Mouse (Mus musculus) left cerebral cortex, postnatal 36 days (tissue): ENCODE data around the gene Il2rb. TPM values are rescaled to one million over a fixed set of nuclear protein-coding genes. Genes with fewer than 3 reads are reported as not detected.

ENCODE experiments used
- DNase-seq, 2 experiments: peaks; one replicate each; pipeline ENCODE4 v3.0.0; 2021 to 2022; ENCODE audit warnings: low spot score in 2 of 2, mixed read lengths in 1 of 2
- intact Hi-C: fragments of 180-260 bp; cut with DNase I; formaldehyde crosslinking; loops from one replicate; pipeline ENCODE4 v1.15.1; 2025
- total RNA-seq, 2 experiments: library from RNA; stranded (reverse); gene quantifications; 2 replicates each; pipeline ENCODE4 v1.2.3; 2021

Gene Il2rb
- total RNA-seq, 2 experiments from 2014 or later, result 0.16 to 0.20 TPM

- intact Hi-C loops, result no loop called here
- no peak for DNase-seq
Measured at GRCm38 (mm10) chr15:78524163-78524562, 29.1 kb upstream of the Il2rb start.

DNA sequence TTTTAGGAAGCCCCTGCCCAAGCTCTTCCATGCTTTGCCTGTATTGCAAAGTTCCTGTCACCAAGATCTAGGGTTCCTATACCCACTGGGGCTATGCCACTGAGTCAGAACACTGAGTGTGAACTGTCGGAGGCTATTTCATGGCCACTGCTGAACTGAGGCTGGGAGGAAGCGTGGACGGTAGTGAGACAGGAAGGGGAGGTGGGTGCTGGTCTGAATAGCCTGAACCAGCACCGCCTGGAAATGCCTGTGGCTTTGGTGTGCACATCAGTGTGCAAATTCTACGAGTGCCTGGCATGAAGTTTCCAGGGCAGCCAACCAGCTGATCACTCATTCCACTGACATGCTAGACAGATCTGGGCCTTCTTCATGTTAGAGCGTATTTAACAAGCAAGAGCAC lies 26.8 kb upstream of the Il2rb start:
- DNase-seq, result no peak
- intact Hi-C loops, result no loop called here

DNA sequence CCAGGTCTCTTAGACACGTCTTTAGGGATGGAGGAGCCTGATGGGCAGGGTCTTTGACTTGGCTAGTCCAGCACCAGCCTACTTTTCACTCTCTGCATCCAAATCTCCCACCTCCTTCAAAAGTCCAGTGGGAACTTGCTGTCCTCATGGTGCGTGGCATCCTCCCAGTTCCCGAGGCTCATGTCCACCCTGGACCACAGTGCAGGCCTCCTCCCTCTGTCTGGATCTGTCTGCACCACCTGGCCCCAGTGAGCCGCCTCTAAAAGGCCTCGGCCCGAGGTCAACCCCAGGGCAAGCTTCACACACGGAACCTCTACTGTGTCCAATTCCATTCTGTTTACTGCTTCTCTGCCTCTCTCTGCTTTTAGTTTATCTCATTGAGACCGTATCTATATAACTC lies 26.3 kb upstream of the Il2rb start:
- intact Hi-C loops, result no loop called here
- DNase-seq, result no peak

DNA sequence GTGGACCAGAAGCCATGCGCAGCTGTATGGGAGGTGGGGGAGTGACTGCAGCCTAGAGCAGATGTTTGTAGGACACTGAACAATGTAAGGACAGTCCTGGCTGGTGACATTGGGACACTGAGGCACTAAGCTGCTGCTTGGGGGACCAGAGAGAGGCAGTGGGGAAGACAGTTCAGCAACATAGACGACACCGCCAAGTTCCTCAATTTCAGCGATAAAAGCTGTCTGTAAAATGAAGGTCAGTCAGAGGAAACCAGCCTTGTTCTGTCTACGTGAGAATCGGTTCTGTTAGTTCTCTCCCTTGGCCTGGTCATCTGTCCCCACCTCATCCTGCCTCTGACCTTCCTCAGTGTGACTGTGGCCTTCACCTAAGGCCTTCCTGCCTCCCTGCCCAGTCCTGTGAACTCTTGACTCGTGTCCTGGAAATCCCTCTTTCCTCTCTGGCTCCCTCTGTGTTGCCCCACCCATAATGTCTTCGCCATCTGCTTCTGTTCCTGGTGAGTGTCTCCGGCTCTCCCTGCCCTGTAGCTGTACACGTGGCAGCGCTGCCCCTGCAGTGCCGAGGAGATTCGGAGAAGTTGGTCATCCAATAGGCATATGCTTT lies 25.1 kb upstream of the Il2rb start:
- DNase-seq, result no peak

DNA sequence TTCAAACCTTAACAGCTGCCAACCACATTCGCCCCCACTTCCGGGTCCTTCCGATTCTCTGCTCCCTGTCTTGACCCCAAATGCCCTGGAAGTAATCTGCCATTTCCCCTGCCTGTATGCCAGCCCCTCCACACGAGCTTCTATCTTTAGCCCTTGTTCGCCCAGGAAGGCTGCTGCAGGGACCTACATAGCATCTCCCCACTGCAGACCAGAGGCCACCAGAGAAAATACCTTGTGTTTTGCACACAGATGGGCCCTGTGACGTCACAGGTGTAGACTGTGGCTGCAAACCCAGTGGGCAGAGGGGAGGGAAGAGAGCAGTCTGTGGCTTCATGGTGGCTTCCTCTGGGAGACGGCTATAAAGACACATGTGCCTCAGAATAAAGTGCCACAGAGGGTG lies 23.1 kb upstream of the Il2rb start:
- intact Hi-C loops, result no loop called here
- no peak for DNase-seq

More for the DNA sequence above, 25.1 kb upstream of the Il2rb start:
- intact Hi-C loops, result no loop called here

DNA sequence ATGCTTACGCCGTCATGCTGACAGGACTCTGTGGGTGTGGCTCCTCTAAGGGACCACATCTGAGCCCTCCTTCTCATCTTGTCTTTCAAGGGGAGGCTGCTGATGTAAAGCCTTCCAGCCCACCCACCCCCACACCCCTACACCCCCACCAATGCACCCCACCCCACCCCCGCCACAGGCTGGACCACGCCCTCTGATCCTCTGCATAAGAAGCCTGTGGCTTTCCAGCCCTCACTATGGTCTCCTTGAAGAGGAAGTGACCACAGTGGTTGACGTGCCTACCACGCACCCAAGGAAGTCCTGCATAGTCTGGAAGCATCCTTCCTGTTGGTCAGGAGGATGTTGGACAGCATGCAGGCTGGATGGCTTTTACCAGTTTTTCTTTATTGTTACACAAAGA lies 20.7 kb upstream of the Il2rb start:
- intact Hi-C loops, result loop anchor here (2.0 kb wide), 1 partner anchor 17 kb away; no protein-coding TSS in a partner anchor
- DNase-seq, result no peak

- intact Hi-C loops, result loop anchor here (2.0 to 5.0 kb wide), 3 partner anchors 18 to 68 kb away; no protein-coding TSS in a partner anchor
- peak; percentile 70 to 80 for DNase-seq
Measured at GRCm38 (mm10) chr15:78514393-78515146, 19.5 kb upstream of the Il2rb start.

DNA sequence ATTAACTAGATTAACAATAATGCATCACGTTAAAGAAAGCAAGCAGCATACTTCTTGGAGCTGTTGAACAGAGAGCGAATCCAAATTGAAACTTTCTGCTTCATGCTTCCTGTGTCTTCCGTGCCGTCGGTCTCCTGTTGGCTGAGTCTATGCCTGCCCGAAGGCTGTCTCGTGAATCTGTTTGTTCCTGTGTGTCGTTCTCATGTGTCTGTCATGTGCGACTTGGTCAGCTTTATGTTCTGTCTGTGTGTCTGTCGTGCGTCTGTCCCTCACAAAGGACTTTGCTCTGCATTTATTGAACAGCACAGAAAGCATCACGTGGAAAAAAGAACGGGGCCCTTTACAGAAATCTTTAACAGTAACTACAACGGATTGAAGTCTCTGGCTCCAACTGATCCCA lies 17.9 kb upstream of the Il2rb start:
- intact Hi-C loops, result loop anchor here (5.0 kb wide), 2 partner anchors 66 to 69 kb away; no protein-coding TSS in a partner anchor
- DNase-seq, result no peak

GRCm38 (mm10) chr15:78511951-78512350 lies 16.9 kb upstream of the Il2rb start:
- DNase-seq, result no peak
- intact Hi-C loops, result loop anchor here (5.0 kb wide), 2 partner anchors 65 to 70 kb away; no protein-coding TSS in a partner anchor

- intact Hi-C loops, result loop anchor here (5.0 kb wide), 2 partner anchors 63 to 72 kb away; no protein-coding TSS in a partner anchor
- DNase-seq, result no peak
Measured at GRCm38 (mm10) chr15:78510736-78511135, 15.7 kb upstream of the Il2rb start.

GRCm38 (mm10) chr15:78510121-78510576 lies 15.1 kb upstream of the Il2rb start:
- DNase-seq, result no peak
- intact Hi-C loops, result loop anchor here (5.0 kb wide), 2 partner anchors 63 to 72 kb away; no protein-coding TSS in a partner anchor

- intact Hi-C loops, result no loop called here
- DNase-seq, result no peak
Measured at GRCm38 (mm10) chr15:78509297-78509899, 14.3 kb upstream of the Il2rb start.

GRCm38 (mm10) chr15:78508443-78508842 lies 13.4 kb upstream of the Il2rb start:
- no peak for DNase-seq
- intact Hi-C loops, result no loop called here

GRCm38 (mm10) chr15:78505541-78505940 lies 10.5 kb upstream of the Il2rb start:
- DNase-seq, result no peak
- intact Hi-C loops, result no loop called here

- no peak for DNase-seq
- intact Hi-C loops, result no loop called here
Measured at GRCm38 (mm10) chr15:78504816-78505215, 9.7 kb upstream of the Il2rb start.

DNA sequence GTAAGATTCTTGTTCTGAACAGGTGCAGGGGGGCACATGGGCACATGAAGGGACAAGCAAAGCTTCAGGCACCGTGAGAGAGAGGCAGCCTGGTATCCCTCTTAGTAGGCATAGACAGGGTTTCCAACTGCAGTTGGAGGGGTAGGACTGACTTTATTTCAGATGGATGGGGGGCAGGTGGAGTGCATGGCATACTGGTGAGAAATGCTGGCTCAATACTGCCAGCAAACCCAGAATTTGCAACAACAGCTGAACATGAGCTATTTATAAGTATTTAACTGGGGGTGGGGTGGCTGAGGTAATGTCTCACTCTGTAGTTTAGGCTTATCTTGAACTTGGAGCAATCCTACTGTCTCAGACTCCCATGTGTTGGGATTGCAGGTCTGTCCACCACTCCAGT lies 8.9 kb upstream of the Il2rb start:
- no peak for DNase-seq
- intact Hi-C loops, result no loop called here

DNA sequence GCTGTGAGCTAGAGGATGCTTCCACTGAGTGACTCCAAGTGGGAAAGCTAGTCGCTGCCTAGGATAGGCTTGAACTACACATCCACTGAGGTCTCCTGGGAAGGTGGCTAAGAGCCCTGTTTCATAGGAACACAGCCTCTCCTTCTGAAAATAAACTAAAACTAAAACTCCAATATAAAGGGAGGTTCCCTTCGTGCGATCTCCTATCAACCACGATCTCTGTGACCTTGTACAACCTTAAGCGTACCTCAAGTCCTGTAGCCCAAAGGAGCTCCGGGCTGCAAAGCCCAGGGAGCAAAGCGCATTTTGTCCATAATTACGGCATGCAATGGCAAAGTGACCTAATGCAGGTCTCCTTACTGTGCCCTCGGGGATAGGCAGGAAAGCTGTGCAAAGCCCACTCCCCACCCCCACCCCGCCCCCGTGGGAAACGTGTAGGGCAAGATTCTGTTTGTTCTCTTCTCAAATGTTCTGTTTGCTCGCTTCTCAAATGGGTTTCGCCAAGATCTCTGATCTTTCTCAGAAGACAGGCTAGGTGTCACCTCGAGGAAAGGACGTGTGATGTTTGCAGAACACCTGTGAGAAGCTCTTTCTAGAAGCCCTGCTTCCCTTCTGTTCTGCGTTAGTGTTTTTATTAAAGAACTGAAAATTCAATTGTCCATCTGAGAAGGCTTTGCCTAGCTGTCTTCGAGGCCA lies 7.5 kb upstream of the Il2rb start:
- no peak for DNase-seq
- intact Hi-C loops, result no loop called here

DNA sequence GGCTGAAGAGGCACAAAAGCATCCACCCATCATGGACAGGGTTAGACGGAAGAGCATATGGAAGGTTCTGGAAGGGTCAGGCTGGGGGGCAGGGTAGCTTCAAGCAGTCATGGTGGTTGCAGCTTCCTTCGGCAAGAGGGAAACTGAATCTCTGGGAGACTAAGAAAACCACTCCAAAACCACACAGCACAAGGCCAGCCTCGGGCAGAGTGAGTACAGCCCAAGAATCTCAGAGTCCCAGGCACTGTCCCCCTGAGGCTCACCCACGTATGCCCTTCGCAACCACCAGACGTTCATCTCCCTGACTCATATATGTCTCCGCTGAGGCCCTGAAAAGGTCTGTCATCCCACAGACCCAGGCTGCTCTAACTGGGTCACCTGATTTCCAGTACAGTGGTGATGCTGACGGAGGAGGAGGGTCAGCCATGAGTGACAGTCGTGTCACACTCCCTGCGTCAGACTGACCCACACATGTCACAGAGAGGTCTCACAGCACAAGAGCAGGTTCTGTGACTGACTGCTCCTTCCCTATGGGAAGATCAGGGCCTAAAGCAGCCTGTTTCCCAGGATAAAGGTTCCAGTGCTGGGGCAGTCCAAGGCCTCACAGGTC lies 1.6 kb downstream of the Il2rb start:
- DNase-seq, result no peak
- intact Hi-C loops, result no loop called here

DNA sequence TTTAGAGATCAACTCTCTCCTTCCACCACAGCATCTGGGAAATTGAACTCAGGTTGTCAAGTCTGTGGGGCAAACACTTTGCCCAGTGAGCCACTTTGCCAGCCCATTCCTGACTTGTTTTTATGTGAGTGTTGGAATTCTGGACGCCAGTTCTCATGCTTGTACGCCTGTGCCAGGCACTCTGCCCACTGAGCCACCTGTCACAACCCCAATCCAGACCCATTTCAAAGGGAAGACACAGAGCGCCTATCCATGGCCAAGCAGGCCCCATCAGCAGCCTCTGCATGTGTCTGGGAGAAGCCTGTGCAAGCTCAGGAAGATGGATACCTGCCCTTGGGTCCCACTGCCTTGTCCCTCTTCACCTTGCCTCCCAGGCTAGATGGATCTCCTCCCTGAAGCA lies 3.8 kb downstream of the Il2rb start:
- DNase-seq, result no peak
- intact Hi-C loops, result no loop called here

DNA sequence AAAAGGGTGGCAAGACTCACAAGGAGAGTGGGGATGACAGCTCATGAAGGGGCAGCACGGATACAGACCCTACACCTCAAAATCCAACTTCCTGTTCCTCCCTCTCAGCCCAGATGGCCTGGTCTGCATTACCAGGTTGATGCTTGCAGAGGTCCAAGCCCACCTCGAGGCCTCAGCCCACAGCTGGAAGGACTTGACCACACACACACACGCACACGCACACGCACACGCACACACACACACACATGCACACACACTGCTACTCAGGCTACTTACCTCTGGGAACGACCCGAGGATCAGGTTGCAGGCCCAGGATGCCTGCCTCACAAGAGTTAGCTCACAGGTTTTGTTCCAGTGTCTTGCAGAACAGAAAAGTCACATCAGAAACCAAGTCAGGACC lies 5.2 kb downstream of the Il2rb start:
- intact Hi-C loops, result no loop called here
- no peak for DNase-seq
